Mouse (Mus musculus) midbrain, embryonic 16.5 days (tissue): ENCODE data around the gene Btbd35f5. TPM values are rescaled to one million over a fixed set of nuclear protein-coding genes. Genes with fewer than 3 reads are reported as not detected.
"Not testable (repeated sequence)": the region's sequence is repeated elsewhere in the genome, so short reads cannot be mapped to it uniquely, and the experiment has no call there.

Experiments used
- ATAC-seq: fragments of 200-750 bp; cut with Nextera tagmentation; 2 replicates; pipeline ENCODE4 v1.8.0; 2017; ENCODE audit warnings: moderate TSS enrichment
- H3K27ac ChIP-seq: fragments of 300-500 bp; sonication (generic); 2 replicates; pipeline ENCODE4 v1.5.1; 2014; ENCODE audit warnings: mild to moderate bottlenecking, low read length, mixed read lengths
- H3K27me3 ChIP-seq: fragments of 300-500 bp; sonication (generic); 2 replicates; pipeline ENCODE4 v1.6.1; 2014; ENCODE audit warnings: low read depth, low read length, mixed read lengths; ENCODE audit not compliant: control insufficient read depth, insufficient read depth
- H3K36me3 ChIP-seq: fragments of 300-500 bp; sonication (generic); 2 replicates; pipeline ENCODE4 v1.6.1; 2014; ENCODE audit warnings: mild to moderate bottlenecking, low read length, moderate library complexity, mixed read lengths; ENCODE audit not compliant: control insufficient read depth, insufficient read depth
- H3K4me1 ChIP-seq: fragments of 300-500 bp; sonication (generic); 2 replicates; pipeline ENCODE4 v1.6.1; 2014; ENCODE audit warnings: mild to moderate bottlenecking, low read length, mixed read lengths; ENCODE audit not compliant: control insufficient read depth, insufficient read depth
- H3K4me2 ChIP-seq: fragments of 300-500 bp; sonication (generic); 2 replicates; pipeline ENCODE4 v1.6.1; 2014; ENCODE audit warnings: mild to moderate bottlenecking, low read length, mixed read lengths
- H3K4me3 ChIP-seq: fragments of 300-500 bp; sonication (generic); 2 replicates; pipeline ENCODE4 v1.5.1; 2014; ENCODE audit warnings: low read depth, mild to moderate bottlenecking, low read length, moderate library complexity, mixed read lengths
- H3K9ac ChIP-seq: fragments of 300-500 bp; sonication (generic); 2 replicates; pipeline ENCODE4 v1.6.1; 2014; ENCODE audit warnings: low read depth, low read length, mixed read lengths
- H3K9me3 ChIP-seq: fragments of 300-500 bp; sonication (generic); replicated peaks from 2 replicates; pipeline ENCODE4 v1.6.1; 2014; ENCODE audit warnings: mild to moderate bottlenecking, low read length, mixed read lengths; ENCODE audit not compliant: control insufficient read depth, poor library complexity, severe bottlenecking
- WGBS: fragments of 180-500 bp; shearing (Covaris S2); extraction: QIAGEN DNeasy Blood & Tissue Kit; methylation state at CpG from one replicate; pipeline ENCODE4 v1.1.7; 2014; 5-methylcytosine and 5-hydroxymethylcytosine counted together
- polyA plus RNA-seq: library from polyadenylated mRNA; unstranded; fragments of >200 nt; fragmentation: Nextera tagmentation; extraction: Ambion mirVana; gene quantifications from 2 replicates; pipeline ENCODE4 v1.2.1, GENCODE M21; 2015

The Btbd35f5 gene
- polyA plus RNA-seq = not detected in 2 replicates

GRCm38 (mm10) chrX:32973597-32973996, at the start of gene Btbd35f5:
Gene Btbd35f5 (plus strand): TSS chrX:32973897.
- H3K4me3 ChIP-seq = not testable (repeated sequence)
- no CpG with 5 or more reads among the region's 3 CpGs for WGBS

GRCm38 (mm10) chrX:32941468-32941867, 32.2 kb upstream of the Btbd35f5 start, which contains the start of gene Gm21789:
Gene Gm21789 (plus strand): TSS chrX:32941768.
- not testable (repeated sequence) for H3K9me3 ChIP-seq, H3K4me2 ChIP-seq, H3K36me3 ChIP-seq, H3K4me1 ChIP-seq, ATAC-seq, H3K27ac ChIP-seq, H3K27me3 ChIP-seq, H3K9ac ChIP-seq, H3K4me3 ChIP-seq
- no CpG with 5 or more reads among the region's 1 CpGs for WGBS

More at GRCm38 (mm10) chrX:32973597-32973996, at the start of gene Btbd35f5:
- not testable (repeated sequence) for H3K4me1 ChIP-seq, H3K9me3 ChIP-seq, ATAC-seq, H3K36me3 ChIP-seq, H3K27ac ChIP-seq, H3K9ac ChIP-seq, H3K4me2 ChIP-seq, H3K27me3 ChIP-seq

Other genes with a start within 250 kb of the Btbd35f5 start
- not detected in 2 replicates for gene Btbd35f21, start 247.8 kb upstream of the Btbd35f5 start, polyA plus RNA-seq
- not detected in 2 replicates for gene Btbd35f30, start 79.3 kb upstream of the Btbd35f5 start, polyA plus RNA-seq
- not detected in 2 replicates for gene Gm21789, start 32.1 kb upstream of the Btbd35f5 start, polyA plus RNA-seq